Mouse (Mus musculus): Measurements from ENCODE around the gene Chrdl2. TPM values are rescaled to one million over a fixed set of nuclear protein-coding genes. Genes with fewer than 3 reads are reported as not detected.

Gene Chrdl2
- polyA plus RNA-seq, 1 experiment from 2014 or later, result 0.16 TPM

DNA sequence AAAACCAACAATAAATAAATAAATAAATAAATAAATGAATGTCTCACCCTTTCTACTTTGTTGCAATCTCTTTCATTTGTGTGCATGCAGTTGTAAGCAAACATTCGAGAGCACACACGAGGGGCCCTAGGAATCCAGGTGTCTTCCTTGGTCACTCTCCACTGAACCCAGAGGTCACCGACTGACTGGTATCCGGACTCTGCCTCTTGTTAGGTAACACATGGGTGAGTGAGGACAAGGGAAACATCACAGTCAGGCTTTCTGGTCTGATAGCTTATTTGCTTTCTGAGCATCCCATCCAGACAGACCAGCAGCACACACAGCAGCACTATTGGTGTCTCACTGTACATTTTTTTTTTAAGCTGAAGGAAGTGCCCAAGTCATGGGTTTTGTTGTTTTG is 71.1 kb downstream of the Chrdl2 start:
- DNase-seq (ENCODE audit: low spot score), result no peak
- Histone ChIP-seq H3K27ac (replicated peaks) (no peak overlapping the region), H3K4me1 (peaks cover 8% of the 10 kb centered on the region), H3K4me3 (no peak overlapping the region), H3K36me3 (peaks cover 50% of the 10 kb centered on the region), H3K27me3 (ENCODE audit: low read depth, poor library complexity, severe bottlenecking) (no peaks in the 10 kb centered on the region), H3K9me3 (replicated peaks) (no peaks in the 10 kb centered on the region; the same call in 1 of the 2 replicates)
- WGBS, result 81% methylated on average over 4 of the region's 4 CpGs

- Histone ChIP-seq H3K4me1 (peaks cover 8% of the 10 kb centered on the region), H3K36me3 (peaks cover 82% of the 10 kb centered on the region), H3K27me3 (ENCODE audit: low read depth, poor library complexity, severe bottlenecking) (no peaks in the 10 kb centered on the region), H3K9me3 (replicated peaks) (no peaks in the 10 kb centered on the region), H3K27ac (replicated peaks) (peak overlapping the region; percentile 42), H3K4me3 (no peak overlapping the region)
- WGBS, result 77% methylated on average over 12 of the region's 12 CpGs
- no peak for DNase-seq (ENCODE audit: low spot score)
Observed at GRCm38 (mm10) chr7:100080087-100080781, 74.3 kb downstream of the Chrdl2 start.

GRCm38 (mm10) chr7:100082836-100083235 is 76.9 kb downstream of the Chrdl2 start:
- Histone ChIP-seq H3K27me3 (ENCODE audit: low read depth, poor library complexity, severe bottlenecking) (no peaks in the 10 kb centered on the region), H3K27ac (replicated peaks) (no peak overlapping the region), H3K36me3 (peaks cover 90% of the 10 kb centered on the region), H3K4me1 (peaks cover 22% of the 10 kb centered on the region), H3K4me3 (no peak overlapping the region), H3K9me3 (replicated peaks) (no peaks in the 10 kb centered on the region)
- DNase-seq (ENCODE audit: low spot score), result no peak
- WGBS, result 95% methylated on average over 6 of the region's 6 CpGs

GRCm38 (mm10) chr7:100083812-100084211 is 77.8 kb downstream of the Chrdl2 start:
- peaks cover under 1% of the 10 kb centered on the region; the same call in 1 of the 2 replicates for H3K9me3 ChIP-seq (replicated peaks)
- H3K4me3 ChIP-seq, result no peak overlapping the region
- no peaks in the 10 kb centered on the region for H3K27me3 ChIP-seq (ENCODE audit: low read depth, poor library complexity, severe bottlenecking)
- peaks cover 90% of the 10 kb centered on the region for H3K36me3 ChIP-seq
- H3K27ac ChIP-seq (replicated peaks), result no peak overlapping the region
- no peak for DNase-seq (ENCODE audit: low spot score)
- peaks cover 22% of the 10 kb centered on the region for H3K4me1 ChIP-seq
- 92% methylated on average over 6 of the region's 6 CpGs for WGBS

Other genes with a start within 250 kb of the Chrdl2 start
- not detected in 2 replicates for gene Olfr521, start 242.7 kb upstream of the Chrdl2 start, polyA plus RNA-seq (2016; fragmentation: Nextera tagmentation; extraction: Ambion mirVana)
- 2.5 TPM in 2 replicates for gene Neu3, start 177.8 kb upstream of the Chrdl2 start, polyA plus RNA-seq (2016; fragmentation: Nextera tagmentation; extraction: Ambion mirVana)
- gene Xrra1, start 147.1 kb upstream of the Chrdl2 start, polyA plus RNA-seq (2016; fragmentation: Nextera tagmentation; extraction: Ambion mirVana), result 0.27 and 0.38 TPM in 2 replicates
- 396 and 411 TPM in 2 replicates for gene Spcs2, start 142.7 kb upstream of the Chrdl2 start, polyA plus RNA-seq (2016; fragmentation: Nextera tagmentation; extraction: Ambion mirVana)
- 4.0 and 4.5 TPM in 2 replicates for gene Rnf169, start 25.7 kb upstream of the Chrdl2 start, polyA plus RNA-seq (2016; fragmentation: Nextera tagmentation; extraction: Ambion mirVana)
- 114 and 117 TPM in 2 replicates for gene Pold3, start 115.4 kb downstream of the Chrdl2 start, polyA plus RNA-seq (2016; fragmentation: Nextera tagmentation; extraction: Ambion mirVana)
- gene Lipt2, start 153.1 kb downstream of the Chrdl2 start, polyA plus RNA-seq (2016; fragmentation: Nextera tagmentation; extraction: Ambion mirVana), result 20.7 and 23.4 TPM in 2 replicates
- 2.9 and 6.7 TPM in 2 replicates for gene Kcne3, start 170.3 kb downstream of the Chrdl2 start, polyA plus RNA-seq (2016; fragmentation: Nextera tagmentation; extraction: Ambion mirVana)
- 4.5 and 7.3 TPM in 2 replicates for gene Pgm2l1, start 221.2 kb downstream of the Chrdl2 start, polyA plus RNA-seq (2016; fragmentation: Nextera tagmentation; extraction: Ambion mirVana)

Measured in midbrain, embryonic 10.5 days (tissue).